Mouse (Mus musculus) thymus, adult 18-20 months (tissue): ENCODE results near the gene Syt17.

ENCODE experiments used
- DNase-seq, 2 experiments: peaks; one replicate each; pipeline ENCODE4 v3.0.0; 2022; ENCODE audit warnings: mixed read lengths in 2 of 2

Syt17 gene

DNA sequence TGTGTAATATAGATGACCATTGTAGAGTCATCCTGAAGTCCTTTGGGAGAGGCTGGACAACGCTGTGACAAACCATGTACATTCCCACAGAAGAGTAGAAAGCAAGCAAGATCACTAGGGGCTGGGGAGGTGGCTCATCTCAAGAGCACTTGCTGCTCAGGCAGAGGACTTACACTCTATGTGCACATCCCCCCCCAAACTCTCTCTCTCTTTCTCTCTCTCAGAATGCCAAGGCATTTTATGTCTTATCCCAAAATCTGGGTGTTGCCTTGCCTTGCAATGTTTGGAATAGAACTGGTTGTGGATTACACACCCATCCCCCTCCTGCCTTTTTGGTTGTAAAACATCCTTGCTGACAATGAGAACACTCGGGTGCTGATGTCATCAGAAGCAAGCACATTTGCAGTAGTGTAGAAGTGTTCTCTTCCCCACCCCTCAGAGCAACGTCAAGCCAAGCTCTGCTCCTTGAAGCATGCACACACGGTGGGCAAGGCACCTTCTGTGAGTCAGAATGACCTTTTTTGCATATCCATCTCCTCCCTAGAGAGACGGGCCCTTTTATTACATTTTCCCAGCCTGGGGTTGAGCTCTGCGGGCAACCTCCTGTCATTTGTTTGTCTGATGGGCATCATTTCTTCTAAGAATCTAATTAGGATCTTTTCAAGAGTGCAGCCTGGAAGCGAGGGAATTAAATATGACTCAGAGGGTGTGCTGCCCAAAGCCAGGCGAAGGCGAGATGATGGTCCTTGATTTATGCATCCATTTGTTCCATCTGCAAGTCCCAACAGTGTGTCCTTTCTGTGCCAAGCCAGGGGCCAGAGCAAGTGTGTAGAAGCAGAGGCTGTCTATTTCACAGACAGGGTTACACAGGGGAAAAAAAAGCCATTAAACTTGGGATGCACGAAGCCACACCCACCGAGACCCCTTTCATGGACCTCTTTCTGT, 15.1 kb upstream of the Syt17 start:
- DNase-seq = no peak

DNA sequence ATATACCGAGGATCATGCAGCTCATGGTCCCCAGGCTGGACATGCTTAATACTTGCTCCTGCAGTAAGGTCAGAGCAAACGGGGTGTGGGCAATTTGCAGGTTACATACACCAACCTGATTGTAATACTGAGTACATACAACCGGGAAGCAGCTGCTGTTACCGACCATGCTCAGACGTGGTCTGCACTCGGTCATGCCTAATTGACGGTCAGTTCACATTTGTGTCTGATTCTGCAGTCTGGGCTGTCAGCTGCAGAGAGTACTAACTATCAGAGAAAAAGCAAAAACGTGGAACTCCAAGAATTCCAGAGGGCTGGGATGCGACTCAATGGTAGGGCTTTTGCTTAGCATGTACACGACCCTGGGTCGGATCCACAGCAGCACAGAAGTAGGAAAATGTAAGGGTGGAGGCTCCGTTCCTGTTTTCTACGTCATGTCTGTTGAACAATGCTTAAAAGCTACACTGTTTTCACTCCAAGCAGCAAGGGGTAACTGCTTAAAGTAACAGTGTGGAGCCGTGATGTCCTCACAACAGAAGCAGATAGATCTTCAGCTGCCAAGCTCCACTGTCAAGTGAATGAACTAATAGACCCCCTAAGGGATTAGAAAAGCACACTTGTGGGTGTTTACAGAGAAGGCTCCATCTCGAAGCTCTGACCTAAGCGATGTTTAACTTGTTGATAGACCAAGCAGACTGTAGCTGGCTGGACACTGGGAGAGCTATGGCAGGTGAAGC, 13.5 kb upstream of the Syt17 start:
- DNase-seq = no peak

DNA sequence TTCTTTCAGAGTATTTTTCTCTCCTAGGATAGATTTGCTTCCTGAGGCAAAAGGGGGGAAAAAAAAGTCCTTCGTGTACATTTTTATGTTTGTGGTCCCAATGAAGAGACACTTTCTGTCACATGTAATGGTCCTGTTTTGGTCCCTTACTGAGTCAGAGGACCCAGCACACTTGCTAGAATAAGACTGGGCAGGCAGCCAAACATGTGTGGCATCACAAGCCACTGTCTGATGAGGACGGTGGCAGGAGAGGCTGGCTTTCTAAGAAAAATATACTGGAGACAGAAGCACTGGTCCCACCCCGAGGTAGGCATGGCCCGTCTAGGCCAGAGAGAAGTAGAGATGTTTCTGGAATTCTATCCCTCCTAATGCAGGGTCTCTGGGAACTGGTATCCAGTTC, 5.7 kb upstream of the Syt17 start:
- no peak for DNase-seq

DNA sequence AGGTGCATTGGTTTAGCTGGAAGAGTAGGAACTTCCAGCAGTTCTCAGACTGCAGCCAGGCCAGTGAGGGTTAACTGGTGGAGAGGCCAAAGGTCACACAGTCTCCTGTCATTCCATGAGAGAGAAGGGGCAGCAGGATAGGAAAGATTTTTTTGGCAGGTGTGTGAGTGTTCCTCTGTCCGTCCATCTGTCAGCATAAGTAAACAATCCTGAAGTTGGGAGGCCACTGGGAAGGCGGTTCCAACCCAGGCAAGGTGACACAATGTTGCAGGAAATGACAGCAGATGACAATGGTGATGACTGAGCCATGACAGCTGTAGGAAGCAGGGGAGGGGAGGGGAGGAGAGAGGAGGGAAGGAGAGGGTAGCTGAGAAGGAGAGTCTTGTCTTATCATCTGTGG, 4.9 kb upstream of the Syt17 start:
- no peak for DNase-seq

DNA sequence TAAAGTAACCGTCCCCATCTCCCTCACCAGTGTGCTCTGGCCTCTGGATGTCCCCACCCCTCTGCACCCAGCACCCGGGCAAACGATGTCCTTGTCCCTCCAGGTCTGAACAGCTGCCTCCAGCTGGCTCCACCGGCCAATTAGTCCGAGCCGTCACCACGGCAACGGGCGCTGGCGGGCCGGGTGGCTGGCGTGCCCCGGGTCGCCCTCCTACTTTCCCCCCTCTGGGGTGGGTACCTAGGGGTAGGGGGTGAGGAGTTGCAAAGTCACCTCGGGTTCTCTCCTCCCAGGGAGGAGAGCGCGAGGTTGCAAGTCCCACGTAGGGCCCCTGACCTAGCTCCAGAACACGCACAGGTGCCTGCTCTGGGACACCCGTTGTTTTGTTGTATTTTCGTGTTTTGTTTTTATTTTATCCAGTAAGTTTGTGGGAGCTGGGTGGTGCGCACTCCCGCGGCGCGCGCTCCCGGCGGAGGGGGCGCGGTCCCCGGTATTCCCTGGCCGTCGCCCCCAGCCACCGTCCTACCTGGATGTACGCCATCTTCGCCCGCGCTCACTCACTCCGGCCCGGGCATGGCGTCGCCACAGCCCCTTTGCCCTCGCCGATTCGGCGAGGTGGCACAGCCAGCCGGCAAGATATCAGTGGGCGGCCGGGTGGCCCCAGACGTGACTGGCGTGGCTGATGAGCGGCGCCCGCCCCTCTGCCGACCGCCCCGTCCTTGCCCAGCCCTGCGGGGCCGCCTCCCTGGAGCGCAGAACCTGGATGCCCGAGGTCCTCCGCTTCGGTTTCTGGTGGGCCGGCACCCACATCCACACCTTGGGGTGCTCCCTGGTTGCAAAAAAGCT, 510 bp downstream of the Syt17 start:
- no peak for DNase-seq

DNA sequence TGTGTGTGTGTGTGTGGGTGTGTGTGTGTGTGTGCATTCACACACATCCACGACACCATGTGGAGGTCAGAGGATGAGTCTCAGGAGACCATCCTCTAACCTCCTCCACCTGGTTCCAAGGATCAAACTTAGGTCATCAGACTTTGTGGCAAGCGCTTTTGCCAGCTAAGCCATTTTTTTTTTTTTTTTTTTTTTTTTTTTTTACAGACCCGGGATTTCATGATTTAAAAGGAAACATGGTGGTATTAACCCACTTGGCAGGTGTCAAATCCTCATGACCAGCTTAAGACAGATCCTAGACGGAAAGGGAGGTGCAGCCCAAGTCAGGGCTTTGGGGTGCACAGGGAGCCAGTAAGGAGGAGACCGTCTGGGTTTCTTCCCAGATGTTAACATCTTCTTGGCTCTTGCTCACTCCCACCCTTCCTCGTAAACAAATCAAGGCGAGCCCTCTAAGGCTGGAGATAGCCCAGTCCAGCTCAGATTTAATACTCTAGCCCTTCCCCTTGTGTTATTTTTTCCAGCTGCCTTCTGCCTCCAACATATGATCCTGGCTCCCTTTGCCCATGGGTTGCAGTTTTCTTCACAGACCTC, 4.0 kb downstream of the Syt17 start:
- DNase-seq = no peak

DNA sequence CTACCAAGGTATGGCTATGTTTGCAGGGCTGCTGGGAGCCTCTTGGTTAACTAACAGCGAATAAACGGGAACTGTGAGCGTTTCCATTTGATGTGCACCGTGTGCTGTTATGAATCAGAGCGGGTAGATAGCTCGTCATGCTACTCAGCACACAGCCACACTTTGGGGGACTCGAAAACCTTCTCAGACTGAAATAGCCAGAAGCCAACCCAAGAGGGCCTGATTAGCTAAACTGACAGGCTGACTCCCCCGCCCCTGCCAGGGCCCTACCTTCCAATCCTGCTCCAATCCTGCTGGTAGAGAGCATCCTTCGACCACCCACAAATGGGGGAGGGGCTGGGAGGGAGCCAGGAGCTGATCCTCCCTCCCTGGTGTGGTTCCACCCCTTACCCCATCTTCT, 4.7 kb downstream of the Syt17 start:
- DNase-seq = no peak

DNA sequence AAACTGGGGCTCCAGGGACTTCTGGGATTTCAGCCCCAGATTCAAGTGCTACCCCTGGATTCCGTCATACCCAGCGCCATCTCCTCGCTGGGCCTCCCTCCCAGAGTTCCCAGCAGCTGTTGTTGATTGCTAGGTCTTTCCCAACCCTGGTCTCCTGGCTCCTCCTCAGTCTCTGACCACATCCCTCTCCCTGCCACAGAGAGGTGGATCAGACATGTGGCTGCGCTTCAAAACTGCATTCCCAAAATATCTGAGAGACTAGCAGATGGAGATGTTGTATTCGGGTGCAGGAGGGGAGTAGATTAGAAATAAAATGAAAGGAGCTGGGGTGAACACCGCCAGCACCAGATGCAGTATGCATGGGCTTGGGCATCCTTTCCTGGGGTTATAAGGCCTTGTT, 6.5 kb downstream of the Syt17 start:
- DNase-seq = no peak

DNA sequence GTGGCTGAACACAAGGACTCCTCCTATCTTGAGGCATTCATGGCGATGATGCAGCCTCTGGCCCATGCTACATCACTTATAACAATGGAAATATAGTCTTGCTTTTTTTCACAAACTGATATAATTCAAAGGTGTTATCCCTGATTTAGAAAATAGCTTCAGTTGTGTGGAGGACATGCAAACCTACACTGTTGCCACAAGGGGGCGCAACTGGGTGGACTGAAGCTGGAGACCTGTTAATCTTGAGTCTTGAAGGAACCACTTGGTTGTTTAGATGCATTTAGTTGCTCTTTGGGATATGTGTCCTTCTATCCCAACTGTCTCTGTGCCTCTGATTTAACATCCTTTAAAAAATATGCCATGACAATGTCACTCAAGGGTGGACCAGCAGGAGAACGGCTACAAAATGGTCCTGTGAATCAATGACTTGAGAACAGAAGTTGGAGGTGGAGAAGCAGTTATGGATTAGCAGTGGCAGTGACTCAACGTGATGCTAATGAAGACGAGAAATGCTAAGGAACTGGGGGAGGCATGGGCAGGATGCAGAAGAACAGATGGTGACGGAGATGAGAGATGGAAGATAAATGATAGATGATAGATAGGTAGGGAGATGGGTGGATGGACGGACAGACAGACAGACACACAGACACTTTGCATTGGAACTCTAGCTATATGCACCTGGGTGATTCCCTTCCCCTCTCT, 10.8 kb downstream of the Syt17 start:
- DNase-seq = no peak

DNA sequence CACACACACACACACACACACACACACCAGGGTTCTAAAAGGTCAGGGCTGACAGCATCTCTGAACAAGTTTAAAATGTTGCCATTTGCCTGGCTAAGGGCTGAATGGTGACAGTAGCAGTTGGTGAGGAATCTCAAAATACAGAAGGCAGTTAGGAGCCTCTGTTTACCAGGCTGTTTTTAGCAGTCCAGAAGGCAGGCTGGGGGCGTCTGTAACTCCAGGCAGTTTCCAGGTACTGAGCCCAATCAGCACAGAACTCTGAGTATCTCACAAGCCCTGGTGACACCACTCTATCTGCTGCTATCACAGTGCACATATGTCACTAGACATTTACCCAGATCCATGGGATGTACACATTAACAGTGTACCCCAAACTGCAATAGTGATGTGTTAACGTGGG, 19.1 kb downstream of the Syt17 start:
- DNase-seq = no peak

DNA sequence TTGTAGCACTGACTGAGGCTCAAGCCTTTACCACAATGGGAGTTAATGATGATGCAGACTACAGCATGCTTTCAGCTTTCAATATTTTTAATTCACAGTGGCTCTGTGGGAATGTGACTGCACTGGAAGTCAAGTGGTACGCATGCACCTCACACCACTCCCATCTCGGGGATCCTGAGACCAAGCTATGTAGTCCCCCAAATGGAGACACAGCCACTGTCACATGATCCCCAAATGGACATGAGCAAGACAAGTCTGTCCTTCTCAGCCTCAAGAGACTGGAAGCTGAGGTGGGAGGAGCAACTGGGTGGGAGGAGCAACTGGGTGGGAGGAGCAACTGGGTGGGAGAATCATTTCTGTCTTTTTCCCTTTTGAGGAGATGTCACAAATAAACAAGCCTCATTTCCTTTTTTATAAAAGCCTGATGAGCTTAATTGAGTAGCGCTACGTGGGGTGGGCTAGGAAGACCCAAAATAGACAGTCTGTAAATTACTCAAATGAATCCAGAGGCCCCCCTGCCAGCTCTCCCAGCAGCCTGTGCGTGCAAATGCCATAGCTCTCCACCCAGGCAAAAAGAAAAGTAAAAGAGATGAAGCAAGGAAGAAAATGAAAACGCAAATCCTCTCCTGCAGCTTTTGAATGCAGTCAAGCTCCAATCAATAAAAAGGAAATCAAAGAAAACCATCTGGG, 28.4 kb downstream of the Syt17 start:
- no peak for DNase-seq

DNA sequence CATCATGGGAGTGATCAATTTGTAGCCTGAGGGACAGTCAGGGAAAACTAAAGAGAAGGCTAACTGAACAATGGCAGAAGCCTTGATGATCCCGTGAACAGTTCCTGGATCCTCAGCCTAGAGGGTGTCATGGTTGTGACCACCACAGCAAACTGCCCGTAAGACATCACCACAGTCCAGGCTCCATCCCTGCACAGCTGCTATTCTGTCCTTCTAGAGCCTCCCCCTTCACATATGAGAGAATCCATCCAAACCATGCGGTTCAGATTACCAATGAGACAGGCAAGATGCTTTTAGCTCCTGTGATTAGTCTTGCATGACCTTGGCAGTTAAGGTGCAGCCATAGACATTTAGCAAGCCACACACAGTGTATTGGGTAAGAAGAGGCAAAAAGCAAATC, 33.8 kb downstream of the Syt17 start:
- DNase-seq = no peak

DNA sequence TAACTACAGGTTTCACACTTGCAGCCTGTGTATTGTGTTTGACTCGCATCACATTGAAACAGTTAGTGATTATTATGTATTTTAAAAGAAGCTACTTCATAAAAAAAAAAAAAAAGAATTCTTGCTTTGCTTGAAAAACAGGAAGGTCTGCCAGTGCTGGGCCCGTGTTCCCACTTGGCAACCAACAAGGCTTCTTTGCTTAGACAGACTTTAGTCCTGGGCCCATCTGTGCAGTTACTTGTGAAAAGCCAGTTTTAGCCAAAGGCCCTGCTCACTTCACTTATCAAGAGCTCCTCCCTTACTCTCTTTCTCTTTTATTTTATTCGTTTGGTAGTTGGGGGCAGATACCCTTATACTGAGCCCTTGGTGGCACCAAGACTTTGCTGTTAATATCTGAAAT, 36.1 kb downstream of the Syt17 start:
- no peak for DNase-seq

DNA sequence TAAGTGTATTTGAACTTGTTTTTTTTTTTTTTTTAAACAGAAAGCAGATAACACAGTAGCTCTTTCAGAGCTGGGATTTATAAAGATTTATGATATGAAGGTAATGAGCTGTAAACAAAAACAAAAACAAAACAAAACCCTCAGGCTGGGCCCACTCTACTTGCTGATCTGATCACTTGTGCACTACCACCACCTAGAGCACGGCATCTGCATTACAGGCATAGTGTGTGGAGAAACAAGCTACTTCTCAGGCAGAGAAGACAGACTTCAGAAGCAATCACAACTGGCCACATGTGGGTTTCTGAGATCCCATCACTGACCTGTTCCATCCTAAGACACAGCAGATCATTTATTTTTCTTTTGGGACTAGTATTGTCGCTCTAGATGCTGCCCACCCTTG, 38.6 kb downstream of the Syt17 start:
- no peak for DNase-seq

DNA sequence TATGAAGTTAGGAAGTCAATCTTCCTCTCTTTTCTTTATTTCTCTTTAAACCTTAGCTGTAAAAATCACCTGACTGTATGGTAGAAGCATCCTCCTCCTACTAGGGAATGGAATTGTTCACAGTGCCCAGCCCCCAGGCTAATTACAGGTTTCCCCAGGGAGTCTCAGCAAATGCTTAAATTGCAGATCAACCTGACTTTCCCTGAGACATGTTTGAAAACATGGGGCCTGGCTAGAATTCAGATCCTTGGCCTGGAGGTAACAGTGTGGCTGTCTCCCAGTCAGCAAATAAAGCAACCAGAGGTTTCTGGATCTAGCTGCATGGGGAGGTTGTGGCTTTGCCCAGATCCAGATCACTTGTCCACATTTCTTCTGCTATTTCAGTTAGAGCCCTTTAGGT, 42.8 kb downstream of the Syt17 start:
- DNase-seq = no peak

DNA sequence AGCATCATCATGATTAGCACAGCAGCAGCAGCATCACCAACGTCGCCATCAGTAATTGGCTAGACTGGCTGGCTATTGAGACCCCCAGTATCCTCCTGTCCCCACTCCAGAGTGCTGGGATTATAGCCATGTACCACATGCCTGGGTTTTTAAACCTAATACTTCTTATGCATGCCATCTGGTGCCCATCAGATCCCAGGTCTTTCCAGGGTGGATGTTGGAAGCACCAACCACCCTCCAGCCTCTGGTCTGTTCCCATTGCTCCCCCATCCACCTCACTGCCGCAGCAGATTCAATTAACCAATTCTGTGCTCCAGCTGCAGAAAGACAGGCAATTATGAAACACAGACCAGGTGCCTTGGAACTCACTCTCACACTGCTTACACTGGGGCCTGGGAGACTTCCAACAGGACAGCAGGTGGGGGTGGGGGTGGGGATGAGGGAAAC, 45.4 kb downstream of the Syt17 start:
- DNase-seq = no peak

DNA sequence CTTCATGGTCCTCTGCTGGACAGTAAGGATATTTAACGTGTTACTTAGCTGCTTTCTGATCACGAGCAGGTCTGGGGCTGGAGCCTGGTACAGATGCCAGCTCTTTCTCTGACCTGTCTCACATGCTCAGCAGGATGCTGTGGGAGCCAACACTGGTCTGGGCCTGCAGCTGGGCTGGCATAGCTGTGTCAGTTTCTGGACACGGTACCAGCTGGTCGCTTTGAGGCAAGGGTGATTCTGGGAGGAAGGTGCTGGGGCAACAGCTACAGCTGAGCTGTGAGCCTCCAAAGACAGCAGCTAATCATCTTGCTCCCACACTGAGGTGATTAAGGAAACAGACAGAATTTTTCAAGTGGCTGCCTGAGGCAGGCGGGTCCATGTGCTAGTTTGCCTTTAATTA, 46.1 kb downstream of the Syt17 start:
- no peak for DNase-seq

DNA sequence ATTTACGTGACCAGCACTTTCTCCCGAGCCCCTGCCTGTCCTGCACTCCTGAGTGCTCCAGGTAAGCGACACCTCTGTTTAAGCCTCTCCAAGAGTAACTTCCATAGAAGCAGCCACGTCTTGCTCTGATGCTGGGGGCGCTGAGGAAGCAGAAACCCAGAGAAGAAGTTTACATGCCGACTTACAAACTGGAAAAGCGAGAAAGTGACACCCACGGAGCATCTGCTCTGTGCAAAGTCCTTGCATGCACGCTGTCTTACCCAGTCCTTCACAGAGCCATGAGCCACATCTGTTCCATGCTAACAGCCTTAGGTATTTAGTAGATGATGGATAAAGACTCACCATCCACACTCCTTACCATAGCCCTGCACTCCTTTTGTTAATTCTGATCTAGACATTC, 48.3 kb downstream of the Syt17 start:
- DNase-seq = no peak

DNA sequence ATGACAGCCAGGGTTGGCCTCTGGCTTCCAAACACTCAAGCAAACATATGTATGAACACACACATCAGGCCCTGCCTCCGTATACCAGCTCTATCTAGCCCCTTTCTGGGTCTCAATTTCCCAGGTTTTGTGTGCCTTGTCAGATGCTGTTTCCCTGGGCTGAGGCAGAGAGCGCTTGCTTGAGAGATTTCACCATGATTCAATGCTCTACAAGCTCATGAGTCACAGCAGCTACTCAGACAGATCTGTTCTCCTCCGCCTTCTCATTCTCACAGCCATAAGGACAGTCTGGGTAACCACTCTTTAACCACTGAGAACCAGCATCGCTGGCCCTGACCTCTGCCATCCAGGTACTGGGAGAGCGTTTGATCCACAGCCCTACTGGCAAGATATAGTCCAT, 57.3 kb downstream of the Syt17 start:
- no peak for DNase-seq

DNA sequence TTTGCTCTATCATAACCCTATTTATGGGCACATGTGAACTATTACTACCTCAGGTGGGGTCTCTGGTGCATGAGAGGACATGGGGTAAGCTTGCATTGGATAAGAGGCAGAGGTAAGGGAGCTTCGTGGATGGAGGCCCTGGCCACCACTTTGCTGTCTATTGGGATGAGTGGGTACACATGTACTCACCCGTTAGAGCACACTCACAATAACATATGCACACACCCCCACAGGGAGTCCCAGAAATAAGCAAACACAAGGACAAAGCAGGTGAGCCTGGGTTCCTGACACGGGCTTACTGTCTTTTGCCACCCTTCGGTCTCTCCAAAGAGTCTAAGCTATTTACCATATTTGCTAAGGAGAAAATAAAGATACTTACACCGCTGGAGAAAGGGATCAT, 67.0 kb downstream of the Syt17 start:
- no peak for DNase-seq

DNA sequence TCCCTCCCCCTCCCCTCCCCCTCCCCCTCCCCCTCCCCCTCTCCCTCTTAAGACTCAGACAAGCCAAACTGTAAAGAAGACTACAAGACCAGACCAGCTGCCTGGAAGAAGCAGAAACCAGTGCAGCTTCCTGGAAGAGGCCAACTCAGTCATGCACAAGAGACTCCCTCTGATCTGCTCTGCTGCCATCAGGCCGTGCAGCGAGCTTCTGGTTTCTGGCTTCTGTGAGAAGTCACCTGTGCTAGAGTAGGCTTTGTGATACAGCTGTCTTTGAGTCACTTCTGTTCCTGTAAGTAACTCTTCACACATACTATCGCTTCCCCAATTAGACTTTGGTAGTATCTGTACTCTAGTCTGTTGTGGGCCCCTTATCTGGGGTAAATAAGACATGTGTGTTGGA, 68.0 kb downstream of the Syt17 start:
- no peak for DNase-seq

DNA sequence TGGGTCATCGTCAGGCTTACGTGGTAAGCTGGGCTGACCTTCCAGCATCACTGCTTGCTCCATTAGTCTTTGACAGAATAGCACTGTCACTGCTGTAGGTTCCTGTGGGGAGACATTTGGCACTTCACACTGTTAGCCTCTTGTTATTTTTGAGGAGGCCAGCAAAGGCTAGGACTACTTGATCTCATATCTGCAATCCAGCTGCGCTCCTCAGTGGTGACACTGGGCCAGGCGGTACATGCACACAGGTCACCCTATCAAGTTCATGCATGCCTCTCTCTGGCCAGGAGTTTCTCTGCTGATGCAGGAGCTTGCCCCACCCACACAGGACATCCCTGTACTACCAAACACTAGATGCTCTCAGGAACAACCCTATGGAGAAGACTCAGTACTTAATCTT, 71.4 kb downstream of the Syt17 start:
- DNase-seq = no peak
